Mouse (Mus musculus) lung, embryonic 16.5 days (tissue): ENCODE results near the gene Triml2. TPM values are rescaled to one million over a fixed set of nuclear protein-coding genes. Genes with fewer than 3 reads are reported as not detected.

Experiments used
- ATAC-seq: fragments of 200-750 bp; cut with Nextera tagmentation; 2 replicates; pipeline ENCODE4 v1.8.0; 2017; ENCODE audit warnings: low read depth, mild to moderate bottlenecking, moderate library complexity
- H3K27ac ChIP-seq: fragments of 300-500 bp; sonication (generic); 2 replicates; pipeline ENCODE4 v1.5.1; 2014; ENCODE audit warnings: mild to moderate bottlenecking, control low read depth, low read length
- H3K27me3 ChIP-seq: fragments of 300-500 bp; sonication (generic); 2 replicates; pipeline ENCODE4 v1.6.1; 2014; ENCODE audit warnings: low read depth, low read length, mixed read lengths; ENCODE audit not compliant: control insufficient read depth, insufficient read depth
- H3K36me3 ChIP-seq: fragments of 300-500 bp; sonication (generic); 2 replicates; pipeline ENCODE4 v1.6.1; 2014; ENCODE audit warnings: low read length; ENCODE audit not compliant: control insufficient read depth, insufficient read depth
- H3K4me1 ChIP-seq: fragments of 300-500 bp; sonication (generic); replicated peaks from 2 replicates; pipeline ENCODE4 v1.6.1; 2014; ENCODE audit warnings: low read length, mixed read lengths; ENCODE audit not compliant: control insufficient read depth, insufficient read depth
- H3K4me2 ChIP-seq: fragments of 300-500 bp; sonication (generic); 2 replicates; pipeline ENCODE4 v1.6.1; 2014; ENCODE audit warnings: low read depth, low read length, control low read depth
- H3K4me3 ChIP-seq: fragments of 300-500 bp; sonication (generic); 2 replicates; pipeline ENCODE4 v1.5.1; 2014; ENCODE audit warnings: mild to moderate bottlenecking, low read length, control low read depth
- H3K9ac ChIP-seq: fragments of 300-500 bp; sonication (generic); 2 replicates; pipeline ENCODE4 v1.6.1; 2014; ENCODE audit warnings: low read length, control low read depth
- H3K9me3 ChIP-seq: fragments of 300-500 bp; sonication (generic); 2 replicates; pipeline ENCODE4 v1.6.1; 2016; ENCODE audit warnings: low read length; ENCODE audit not compliant: control insufficient read depth
- WGBS: fragments of 180-500 bp; shearing (Covaris S2); extraction: QIAGEN DNeasy Blood & Tissue Kit; methylation state at CpG from one replicate; pipeline ENCODE4 v1.1.7; 2014; 5-methylcytosine and 5-hydroxymethylcytosine counted together
- polyA plus RNA-seq: library from polyadenylated mRNA; unstranded; fragments of >200 nt; fragmentation: Nextera tagmentation; extraction: Ambion mirVana; gene quantifications from 2 replicates; pipeline ENCODE4 v1.2.1, GENCODE M21; 2015

Gene Triml2
- polyA plus RNA-seq, 1 experiment from 2014 or later: not detected

- H3K27me3 ChIP-seq: no peaks in the 10 kb centered on the region
- no peak; the same call in 1 of the 2 replicates for ATAC-seq
- no peak overlapping the region for H3K27ac ChIP-seq
- H3K4me1 ChIP-seq: no peaks in the 10 kb centered on the region
- no peak overlapping the region for H3K4me3 ChIP-seq
- no peak overlapping the region for H3K4me2 ChIP-seq
- H3K36me3 ChIP-seq: no peaks in the 10 kb centered on the region
- 23% methylated on average over 4 of the region's 4 CpGs for WGBS
- H3K9me3 ChIP-seq: no peaks in the 10 kb centered on the region
- no peak overlapping the region for H3K9ac ChIP-seq
Observed at GRCm38 (mm10) chr8:43179189-43179588, 1.2 kb upstream of the Triml2 start.

- 86% methylated on average over 2 of the region's 2 CpGs for WGBS
- Histone ChIP-seq H3K4me3 (no peak overlapping the region), H3K4me2 (no peak overlapping the region), H3K9ac (no peak overlapping the region), H3K36me3 (no peaks in the 10 kb centered on the region), H3K9me3 (no peaks in the 10 kb centered on the region), H3K4me1 (no peaks in the 10 kb centered on the region), H3K27ac (no peak overlapping the region), H3K27me3 (no peaks in the 10 kb centered on the region)
- no peak for ATAC-seq
Observed at GRCm38 (mm10) chr8:43182281-43182680, 1.9 kb downstream of the Triml2 start.

GRCm38 (mm10) chr8:43215554-43215953, 35.2 kb downstream of the Triml2 start:
- H3K9me3 ChIP-seq: no peaks in the 10 kb centered on the region
- H3K27me3 ChIP-seq: no peaks in the 10 kb centered on the region
- H3K4me2 ChIP-seq: no peak overlapping the region
- H3K4me1 ChIP-seq: no peaks in the 10 kb centered on the region
- H3K9ac ChIP-seq: no peak overlapping the region
- no peak overlapping the region for H3K27ac ChIP-seq
- ATAC-seq: no peak
- no peaks in the 10 kb centered on the region for H3K36me3 ChIP-seq
- no peak overlapping the region for H3K4me3 ChIP-seq

- H3K9ac ChIP-seq: no peak overlapping the region
- H3K27me3 ChIP-seq: no peaks in the 10 kb centered on the region
- no peaks in the 10 kb centered on the region for H3K36me3 ChIP-seq
- 77% methylated on average over 3 of the region's 3 CpGs for WGBS
- no peak overlapping the region for H3K4me3 ChIP-seq
- H3K4me2 ChIP-seq: no peak overlapping the region
- no peaks in the 10 kb centered on the region for H3K4me1 ChIP-seq
- no peak overlapping the region for H3K27ac ChIP-seq
- no peak for ATAC-seq
- H3K9me3 ChIP-seq: no peaks in the 10 kb centered on the region
Observed at GRCm38 (mm10) chr8:43243326-43243725, 63.0 kb downstream of the Triml2 start.

Other genes with a start within 250 kb of the Triml2 start
- gene Triml1, start 39.1 kb upstream of the Triml2 start, polyA plus RNA-seq: not detected in 2 replicates
- gene Zfp42, start 126.4 kb downstream of the Triml2 start, polyA plus RNA-seq: not detected in 2 replicates